Mouse (Mus musculus): ENCODE measurements at regions not wholly inside any gene's neighbourhood (a gene's known extent, or its start where the extent isn't known, plus 50 kb on each side); places are given as distances from the start of the nearest gene placed in this dataset.

DNA sequence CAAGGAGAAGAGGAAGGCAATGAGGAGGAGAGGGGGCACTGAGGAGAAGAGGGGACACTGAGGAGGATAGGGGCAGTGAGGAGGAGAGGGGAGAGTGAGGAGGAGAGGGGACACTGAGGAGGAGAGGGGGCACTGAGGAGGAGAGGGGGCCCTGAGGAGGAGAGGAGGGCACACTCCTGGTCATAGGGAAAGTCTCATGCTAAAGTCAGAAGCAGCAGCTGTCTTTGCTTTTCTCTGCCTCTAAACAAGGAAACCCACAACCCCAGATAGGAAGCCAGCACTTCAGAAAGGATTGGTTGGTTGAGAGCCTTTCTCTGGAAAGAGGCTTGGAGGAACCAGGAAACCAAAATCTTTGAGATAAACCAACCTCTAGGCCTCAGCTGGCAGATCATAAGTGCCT, 94.3 kb upstream of the Pgrmc2 start:
- no peak for DNase-seq (ENCODE audit: low spot score)

DNA sequence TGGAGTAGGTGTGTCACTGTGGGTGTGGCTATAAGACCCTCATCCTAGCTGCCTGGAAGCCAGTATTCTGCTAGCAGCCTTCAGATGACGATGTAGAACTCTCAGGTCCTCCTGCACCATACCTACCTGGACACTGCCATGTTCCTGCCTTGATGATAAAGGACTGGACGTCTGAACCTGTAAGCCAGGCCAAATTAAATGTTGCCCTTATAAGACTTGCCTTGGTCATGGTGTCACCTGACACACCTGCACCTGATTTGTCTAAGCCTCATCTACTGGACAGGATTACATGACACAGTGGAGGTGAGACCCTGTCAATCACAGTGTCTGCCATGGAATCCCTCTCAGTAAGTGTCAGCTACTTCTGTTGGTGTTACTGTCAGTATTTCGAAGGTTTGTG, 92.5 kb upstream of the Pgrmc2 start:
- no peak for DNase-seq (ENCODE audit: low spot score)

DNA sequence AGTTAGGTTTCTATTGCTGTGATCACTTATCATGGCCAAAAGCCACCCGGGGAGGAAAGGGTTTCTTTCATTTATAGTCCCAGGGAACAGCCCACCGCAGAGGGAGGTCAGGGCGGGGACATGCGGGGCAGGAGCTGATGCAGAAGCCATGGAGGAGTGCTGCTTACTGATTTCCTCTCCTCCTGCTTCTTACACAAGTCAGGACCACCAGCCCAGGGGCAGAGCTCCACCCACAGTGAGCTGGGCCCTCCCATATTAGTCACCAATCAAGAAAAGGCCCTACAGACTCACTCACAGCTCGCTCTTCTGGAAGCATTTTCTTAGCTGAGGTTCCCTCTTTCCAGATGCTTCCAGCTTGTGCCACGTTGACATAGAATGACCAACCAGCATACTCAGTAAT, 90.7 kb upstream of the Pgrmc2 start:
- no peak for DNase-seq (ENCODE audit: low spot score)

DNA sequence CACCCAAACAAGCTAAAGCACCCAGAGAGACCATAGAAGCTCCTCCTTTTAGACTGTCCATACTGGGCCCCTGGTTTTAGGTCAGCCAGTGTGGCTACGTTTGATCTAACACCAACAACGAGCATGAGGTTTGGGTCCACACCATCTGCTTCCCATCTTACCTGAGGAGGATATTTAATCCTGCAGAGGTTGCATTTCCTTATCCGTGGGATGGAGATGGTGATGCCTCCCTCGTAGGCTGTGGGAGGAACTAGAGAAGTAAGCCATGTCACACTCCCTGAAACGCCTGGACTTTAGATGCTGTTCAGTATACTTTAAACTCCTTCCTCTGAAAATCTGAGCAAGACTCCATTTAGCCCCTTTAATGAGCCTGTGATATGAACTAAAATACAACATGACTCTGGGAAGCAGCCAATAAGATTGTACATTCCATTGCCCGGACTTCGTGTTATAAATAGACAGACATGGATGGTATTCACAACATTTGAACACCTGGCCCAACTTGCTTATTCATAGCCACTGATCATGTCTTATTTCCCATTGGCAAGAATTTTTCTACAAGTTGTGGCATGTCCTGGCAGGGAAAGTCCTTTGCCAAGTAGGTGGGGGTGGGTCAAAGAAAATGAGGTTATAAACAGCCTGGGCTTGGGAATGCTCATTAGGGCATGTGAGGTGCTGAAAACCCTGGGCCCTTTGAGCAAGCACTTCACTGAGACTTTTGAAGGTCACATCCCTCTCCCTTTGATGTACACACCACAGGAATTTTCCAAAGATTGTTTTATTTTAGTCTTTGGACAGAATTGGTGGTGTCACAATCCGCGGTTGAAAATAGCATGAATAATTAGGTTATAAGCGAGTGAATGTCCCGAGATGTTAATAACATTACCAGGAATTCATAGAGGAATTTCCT, 89.7 kb upstream of the Pgrmc2 start:
- no peak for DNase-seq (ENCODE audit: low spot score)

DNA sequence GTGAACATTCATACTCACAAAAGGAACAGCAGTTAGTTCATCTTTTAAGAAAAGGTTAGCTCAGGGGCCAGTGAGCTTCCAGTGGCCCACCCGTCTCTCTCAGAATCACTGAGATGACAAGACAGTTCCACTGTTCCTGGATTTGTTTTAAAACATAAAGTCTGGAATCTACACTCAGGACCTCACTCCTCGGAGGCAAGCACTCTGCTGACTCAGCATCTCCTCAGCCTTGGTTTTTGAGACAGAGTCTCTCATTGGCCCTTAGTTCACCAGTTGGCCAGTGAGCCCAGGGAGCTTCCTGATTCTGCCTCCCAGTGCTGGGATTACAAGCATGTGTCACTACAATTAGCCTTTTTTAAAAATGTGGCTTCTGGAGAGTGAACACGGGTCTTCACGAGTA, 88.9 kb upstream of the Pgrmc2 start:
- no peak for DNase-seq (ENCODE audit: low spot score)

DNA sequence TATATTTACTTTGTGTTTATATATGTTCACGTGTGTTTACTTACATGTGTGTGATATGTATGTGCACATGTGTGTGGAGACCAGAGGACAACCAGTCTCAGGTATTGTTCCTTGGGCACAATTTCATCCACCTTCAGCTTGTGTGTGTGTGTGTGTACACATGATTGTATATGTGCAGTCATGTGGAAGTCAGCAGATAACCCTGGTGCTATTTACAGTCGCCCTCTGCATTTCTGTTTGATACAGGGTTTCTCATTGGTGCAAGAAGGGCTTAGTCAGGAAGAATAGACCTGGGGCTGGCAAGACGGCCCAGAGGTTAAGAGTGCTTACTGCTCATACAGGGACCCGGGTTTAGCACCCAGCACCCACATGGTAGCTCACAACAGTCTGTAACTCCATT, 88.5 kb upstream of the Pgrmc2 start:
- DNase-seq (ENCODE audit: low spot score), result no peak

DNA sequence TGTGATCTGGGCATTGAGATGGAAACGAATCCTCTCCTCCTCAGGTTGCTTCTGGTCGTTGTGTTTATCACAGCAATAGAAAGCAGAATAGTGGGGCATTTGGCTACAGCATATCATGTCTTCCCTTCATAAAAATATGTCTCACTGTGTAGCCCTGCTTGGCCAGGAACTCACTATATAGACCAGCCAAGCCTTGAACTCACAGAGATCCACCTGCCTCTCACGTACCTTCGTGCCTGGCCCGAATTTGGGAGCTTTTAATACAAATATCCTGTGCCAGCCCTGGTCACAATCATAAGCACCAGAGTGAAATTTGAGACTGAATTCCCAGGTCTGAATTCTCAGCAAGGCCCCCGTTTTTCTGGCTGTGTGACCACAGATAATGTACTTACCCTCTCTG, 87.7 kb upstream of the Pgrmc2 start:
- no peak for DNase-seq (ENCODE audit: low spot score)

DNA sequence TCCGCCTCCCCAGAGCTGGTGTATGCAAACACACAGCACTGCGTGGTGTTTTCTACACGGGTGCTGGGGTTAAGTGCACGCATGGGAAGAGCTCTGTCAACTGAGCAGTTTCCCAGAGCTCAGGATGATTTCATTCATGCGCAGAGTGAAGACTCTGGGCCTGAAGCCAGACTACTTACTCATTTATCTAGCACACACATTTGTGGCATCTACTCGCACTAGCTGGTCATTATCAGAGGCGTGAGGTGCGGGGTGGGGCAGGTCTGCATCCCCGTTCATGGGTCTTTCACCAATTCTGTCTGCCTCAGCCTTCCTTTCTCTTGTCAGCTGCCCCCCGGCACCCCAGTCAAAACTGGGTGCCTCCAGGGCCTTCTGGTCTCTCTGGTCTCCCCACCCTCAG, 86.6 kb upstream of the Pgrmc2 start:
- DNase-seq (ENCODE audit: low spot score), result peak; percentile 82

DNA sequence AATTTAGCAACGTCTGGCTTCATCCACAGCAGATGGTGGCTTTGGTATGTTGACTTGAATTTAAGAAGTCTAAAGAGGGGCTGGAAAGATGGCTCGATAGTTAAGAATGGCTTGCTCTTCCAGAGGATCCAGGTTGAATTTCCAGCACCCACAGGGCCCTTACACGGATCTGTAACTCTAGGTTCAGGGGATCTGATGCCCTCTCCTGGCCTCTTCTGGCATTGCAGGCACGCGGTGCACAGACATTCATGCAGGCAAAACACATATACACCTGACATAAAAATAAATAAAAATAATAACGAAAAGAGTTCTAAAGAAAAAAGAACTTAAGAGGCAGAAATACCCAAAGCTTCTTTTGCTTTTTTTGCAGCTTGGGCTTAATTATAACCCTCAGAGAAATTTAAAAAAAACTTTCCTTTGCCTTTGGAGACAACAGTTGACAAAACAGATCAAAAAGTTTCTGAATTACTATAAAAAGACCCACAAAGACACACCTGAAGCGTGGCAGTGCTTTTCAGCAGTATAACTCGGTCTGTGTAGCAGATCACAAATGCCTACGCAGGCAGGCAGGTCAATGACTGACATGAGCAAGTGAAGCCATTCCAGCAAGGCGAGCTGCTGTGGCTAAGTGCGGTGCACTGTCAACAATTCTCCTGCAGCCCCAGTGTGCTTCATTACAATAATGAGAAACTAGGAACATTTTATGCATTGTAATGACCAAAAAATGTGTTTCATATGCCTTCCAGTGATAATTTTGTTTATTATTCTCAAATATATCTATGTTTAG, 85.5 kb upstream of the Pgrmc2 start:
- DNase-seq (ENCODE audit: low spot score), result no peak

DNA sequence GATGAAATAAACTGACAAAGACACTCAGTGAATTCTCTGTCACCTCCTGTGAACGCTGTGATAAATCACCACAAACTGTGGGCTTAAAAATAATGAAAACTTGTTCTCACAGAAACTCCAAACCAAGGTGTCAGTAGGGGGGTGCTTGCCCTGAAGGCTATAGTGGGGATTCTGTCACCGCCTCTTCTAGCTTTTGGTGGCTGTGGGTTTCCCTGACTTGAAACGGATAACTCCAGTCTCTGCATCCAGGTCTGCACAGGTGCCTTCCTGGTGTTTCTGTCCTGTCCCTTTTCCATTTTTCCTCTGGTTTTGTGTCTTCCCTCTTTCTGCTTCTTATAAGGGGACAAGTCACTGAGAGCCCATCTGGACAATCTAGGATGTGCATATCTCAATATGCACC, 84.6 kb upstream of the Pgrmc2 start:
- no peak for DNase-seq (ENCODE audit: low spot score)

DNA sequence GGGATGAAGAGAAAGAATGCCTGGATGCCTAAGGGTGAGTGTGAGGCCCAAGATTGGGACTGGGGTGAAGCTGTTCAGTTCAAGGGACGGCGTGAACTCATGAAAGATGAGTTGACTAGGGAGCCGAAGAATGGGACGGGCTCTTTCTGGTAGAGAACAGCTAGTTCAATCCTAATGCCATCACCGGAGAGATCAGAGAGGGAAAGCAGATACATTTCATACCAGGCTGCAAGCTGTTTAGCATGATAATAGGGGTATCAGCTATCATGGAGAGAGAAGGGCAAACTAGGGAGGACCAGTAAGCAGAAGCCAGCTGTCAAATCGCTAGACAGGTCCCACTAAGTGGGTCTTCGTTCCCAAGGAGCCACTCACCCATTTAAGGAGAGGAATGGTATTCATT, 81.9 kb upstream of the Pgrmc2 start:
- DNase-seq (ENCODE audit: low spot score), result no peak

DNA sequence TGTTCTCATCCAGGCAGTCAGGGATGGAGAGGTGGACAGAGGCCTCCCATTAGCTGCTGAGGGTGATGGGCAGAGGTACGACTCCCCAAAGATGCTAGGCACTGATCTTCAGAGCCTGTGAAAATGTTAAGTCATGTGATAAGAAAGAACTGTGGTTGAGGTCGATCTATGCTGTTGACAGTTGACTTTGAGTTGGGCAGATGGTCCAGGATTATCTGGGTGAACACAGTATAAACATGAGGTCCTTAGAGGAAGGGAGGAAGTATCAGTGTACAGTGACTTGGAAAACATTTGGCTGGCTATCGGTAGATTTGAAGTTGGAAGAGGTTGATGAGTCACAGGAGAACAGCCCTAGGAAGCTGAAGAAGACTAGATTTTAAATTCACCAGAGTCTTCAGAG, 80.9 kb upstream of the Pgrmc2 start:
- DNase-seq (ENCODE audit: low spot score), result no peak

DNA sequence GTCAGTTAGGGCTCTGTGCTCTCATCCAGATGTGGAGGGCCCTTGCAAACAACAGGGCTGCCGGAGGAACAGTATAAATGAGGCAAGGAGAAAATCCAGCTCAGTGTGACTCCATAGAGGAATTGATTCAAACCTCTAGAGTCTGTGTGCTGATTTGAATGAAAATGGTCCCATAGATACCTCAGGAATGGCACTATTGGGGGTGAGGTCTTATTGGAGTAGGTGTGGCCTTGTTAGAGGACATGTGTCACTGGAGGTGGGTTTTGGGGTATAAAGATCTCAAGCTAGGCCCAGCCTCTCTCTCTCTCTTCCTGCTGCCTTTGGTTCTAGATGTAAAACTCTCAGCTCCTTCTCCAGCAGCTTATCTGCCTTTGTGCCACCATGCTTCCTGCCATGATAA, 79.7 kb upstream of the Pgrmc2 start:
- no peak for DNase-seq (ENCODE audit: low spot score)

DNA sequence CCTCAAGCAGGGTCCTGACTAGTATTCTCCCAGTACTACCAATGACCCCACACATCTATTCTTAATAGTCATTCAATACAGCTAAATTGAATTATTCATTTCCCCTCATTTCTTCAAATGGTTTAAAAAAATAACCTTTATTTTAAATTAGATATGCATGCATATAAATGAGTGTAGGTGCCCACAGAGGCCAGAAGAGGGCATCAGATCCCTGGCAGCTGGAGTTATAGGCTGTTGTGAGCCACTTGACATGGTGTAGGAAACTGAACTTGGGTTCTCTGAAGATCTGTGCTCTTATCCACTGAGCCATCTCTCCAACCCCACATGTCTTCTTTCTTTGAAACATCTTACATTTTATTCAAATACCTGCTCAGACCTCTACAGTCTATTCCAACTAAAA, 77.8 kb upstream of the Pgrmc2 start:
- no peak for DNase-seq (ENCODE audit: low spot score)

DNA sequence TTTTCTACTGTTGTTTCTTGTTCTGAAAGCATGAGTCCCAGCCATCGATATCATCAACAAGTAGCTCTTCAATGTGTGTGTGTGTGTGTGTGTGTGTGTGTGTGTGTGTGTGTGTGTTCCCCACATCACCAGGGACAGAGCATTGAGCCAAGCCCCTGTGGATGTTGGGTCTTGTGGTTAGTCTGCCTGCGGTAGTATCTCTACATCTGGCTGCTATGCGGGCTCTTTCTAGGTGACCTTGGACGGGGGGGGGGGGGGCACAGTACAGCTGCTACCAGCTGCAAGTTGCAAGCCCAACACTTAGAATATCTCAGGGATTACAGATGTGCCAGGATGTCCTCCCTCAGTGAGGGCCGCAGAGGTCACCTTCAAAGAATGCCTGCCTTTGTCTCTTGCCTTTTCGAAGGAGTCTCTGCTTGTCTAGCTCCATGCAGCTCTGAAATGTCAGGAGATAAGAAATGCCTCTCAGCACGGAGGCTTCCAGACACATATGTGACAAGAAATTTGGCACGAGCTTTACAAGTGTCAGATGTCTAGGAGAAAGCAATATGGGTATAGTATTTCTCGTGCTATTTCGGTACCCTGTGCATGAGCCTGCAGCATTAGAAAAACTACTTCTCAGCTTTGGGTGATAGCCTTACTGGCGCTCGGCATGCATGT, 75.6 kb upstream of the Pgrmc2 start:
- no peak for DNase-seq (ENCODE audit: low spot score)

DNA sequence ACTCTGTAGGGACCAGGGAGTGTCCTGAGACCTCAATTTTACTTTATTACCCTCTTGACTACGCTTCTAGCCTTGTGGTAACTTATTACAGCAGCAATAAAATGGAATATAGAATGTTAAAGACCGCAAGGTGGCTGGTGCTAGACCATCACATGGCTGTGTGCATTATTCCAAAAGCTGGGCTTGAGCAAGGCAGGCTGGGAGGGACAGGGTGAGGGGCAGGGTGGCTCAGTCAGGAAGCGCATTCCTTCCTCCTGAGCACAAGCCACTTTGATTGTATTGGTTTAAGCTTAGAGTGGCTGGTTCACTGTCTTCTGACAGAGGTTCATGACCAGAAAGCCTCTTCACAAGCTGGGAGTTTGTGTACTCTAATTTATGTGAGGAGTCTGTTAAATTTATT, 74.6 kb upstream of the Pgrmc2 start:
- DNase-seq (ENCODE audit: low spot score), result no peak

DNA sequence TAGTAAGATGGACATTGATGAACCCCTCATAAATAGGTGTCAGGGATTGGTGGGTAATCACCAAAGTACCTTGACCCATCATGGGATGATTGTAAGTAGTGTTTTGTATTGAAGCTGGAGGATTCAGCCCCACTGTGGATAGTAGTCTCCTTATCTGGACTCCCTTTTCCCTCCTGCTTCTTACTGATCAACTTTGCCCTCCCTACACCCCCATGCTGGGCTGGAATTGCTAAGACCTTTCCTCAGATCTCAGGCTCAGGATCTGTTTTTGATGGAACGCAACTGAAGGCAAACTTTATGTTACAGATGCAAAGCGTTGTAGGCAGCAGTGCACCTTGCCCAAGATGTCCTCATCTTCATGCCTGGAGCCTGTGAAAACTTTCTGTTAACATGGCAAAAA, 73.7 kb upstream of the Pgrmc2 start:
- DNase-seq (ENCODE audit: low spot score), result no peak

DNA sequence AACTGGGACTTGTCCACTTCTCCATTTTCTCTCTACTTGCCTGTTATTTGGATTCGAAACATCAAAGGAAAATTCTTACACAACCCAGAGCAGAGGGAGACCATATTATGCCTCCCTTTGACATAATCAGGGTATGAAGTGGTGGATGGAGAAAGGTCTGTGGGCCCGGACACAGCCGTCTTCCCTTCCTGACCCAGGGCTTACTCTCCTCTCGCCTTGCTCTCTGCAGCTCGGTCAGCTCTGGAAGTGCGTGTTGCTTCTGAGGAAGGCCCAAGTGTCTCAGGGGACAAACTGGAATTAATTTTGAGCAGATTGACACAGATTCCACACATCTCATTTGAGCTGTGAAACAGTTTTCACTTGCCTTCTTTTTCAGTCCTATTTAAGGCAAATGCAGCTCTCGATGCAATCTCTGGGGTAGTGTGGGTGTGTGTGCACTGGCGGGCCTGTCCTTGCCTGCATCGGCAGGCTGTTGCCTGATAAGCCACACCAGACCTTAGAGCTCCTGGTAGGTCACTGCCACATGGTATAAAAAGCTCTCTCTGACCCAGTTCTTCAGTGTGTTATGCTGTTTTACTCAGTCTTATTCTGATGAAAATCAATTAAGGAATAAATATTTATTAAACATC, 72.4 kb upstream of the Pgrmc2 start:
- peak; percentile 25 for DNase-seq (ENCODE audit: low spot score)

DNA sequence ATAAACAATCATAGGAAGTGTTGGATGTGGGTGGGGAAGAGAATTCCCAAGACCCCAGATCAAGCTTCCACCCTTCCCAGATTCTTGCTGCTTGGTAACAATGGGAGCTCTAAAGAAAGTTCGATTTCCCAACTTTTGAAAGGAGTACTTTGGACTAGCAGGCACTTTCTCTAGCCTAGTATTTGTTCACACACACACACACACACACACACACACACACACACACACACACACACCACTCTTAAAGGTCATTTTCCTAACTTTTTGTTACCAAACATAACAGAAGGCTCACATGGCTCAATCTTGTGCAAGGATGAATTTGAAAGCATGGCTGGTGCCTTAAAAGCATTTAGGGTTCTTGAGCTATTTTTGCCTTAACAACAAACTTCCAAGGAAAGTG, 71.6 kb upstream of the Pgrmc2 start:
- DNase-seq (ENCODE audit: low spot score), result no peak

DNA sequence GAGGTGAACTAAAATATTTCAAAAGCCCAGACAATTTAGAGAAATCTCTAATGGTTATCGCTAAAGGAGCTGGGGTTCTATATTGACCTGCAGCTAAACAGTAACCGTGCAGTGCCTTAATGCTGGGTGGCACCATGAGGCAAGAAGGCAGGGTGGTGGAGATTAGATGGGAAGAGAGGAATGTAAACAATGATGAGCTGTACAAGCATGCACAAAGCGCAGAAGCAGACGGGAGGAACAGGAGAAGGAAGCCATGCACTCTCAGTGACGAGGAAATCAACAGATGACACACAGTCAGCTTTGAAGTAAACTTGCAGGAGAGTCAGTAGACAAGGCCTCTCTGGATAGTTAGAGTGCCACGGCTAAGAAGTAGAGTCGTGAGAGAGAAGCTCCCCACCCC, 69.1 kb upstream of the Pgrmc2 start:
- no peak for DNase-seq (ENCODE audit: low spot score)

DNA sequence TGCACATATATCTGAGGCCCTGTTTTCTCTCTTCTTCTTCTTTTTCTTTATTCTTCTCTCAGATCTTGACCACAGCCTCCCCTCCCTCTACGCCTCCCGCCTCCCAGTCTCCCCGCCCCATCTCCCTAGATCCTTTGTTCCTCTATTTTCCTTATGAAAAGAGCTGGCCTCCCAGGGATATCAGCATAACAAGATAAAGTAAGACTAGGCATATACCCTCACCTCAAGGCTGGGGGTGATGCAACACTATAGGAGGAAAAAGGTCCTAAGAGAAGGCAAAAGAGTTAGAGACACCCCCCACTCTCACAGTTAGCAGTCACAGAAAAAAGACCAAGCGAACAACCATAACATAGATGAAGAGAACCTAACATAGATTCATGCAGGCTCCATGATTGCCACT, 57.5 kb upstream of the Pgrmc2 start:
- no peak for DNase-seq (ENCODE audit: low spot score)

DNA sequence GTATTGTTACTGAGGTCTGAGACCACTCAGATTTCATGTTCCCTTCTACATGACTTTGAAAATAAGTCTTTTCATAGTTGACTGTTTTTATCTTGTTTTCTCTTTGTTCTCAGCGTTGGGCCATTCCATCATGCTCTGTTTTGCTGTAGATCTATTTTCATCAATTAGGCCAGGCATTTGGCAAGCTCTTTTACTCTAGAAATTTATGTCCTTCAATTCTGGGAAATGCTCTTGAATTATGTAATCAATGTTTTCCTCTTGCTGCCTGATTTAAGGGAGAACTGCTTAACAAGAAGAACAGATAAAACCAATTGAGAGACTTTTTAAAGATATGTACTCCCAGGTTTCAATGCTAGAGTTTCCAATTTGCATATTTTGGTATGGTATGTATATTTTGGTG, 55.1 kb upstream of the Pgrmc2 start:
- DNase-seq (ENCODE audit: low spot score), result no peak

DNA sequence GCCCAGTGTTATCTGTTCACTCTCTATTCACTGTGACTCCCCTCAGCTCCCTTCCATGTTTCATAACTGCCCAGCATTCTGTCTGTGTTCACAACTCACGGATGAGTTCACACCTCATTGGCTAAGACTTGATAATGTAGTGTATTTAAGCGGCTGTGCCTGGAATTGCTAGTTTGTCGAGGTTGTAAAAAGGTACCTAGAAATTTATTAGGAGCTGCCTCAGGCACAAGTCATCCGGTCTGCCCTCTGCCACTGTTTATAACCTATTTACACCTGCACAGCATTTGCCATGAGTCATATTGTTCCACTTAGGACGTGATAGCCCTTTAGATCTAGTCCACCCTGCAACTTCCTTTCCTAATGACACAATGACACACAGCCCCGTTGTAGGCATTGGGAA, 50.0 kb upstream of the Pgrmc2 start:
- no peak for DNase-seq (ENCODE audit: low spot score)

All from MN1 (cell line).